Mouse (Mus musculus): ENCODE measurements at regions not wholly inside any gene's neighbourhood (a gene's known extent, or its start where the extent isn't known, plus 50 kb on each side); places are given as distances from the start of the nearest gene placed in this dataset.

DNA sequence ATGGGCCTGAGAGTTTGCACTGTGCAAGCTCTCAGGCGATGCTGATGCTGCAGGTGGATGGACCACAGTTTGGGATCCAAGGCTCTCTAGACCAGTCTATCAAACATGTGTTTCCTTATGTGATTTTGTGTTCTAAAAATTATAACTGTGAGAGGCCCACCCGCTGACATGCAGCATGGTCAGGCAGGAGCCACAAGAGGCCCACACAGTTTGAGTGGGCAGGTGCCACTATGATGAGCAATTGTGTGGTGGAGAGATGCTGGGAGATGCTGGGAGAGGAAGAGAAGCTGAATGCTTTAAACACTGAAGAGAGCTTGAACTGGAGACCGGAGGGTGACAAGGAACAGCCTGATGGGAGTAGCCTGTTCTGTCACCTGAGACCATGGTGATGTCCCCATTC, 287.3 kb downstream of the Fam84b start:
- H3K27ac ChIP-seq (ENCODE audit: low read length) = no peak overlapping the region
- no peaks in the 10 kb centered on the region for H3K4me1 ChIP-seq (ENCODE audit: control insufficient read depth, insufficient read depth, low read length)
- WGBS = 87% methylated on average over 3 of the region's 3 CpGs
- no peaks in the 10 kb centered on the region for H3K27me3 ChIP-seq (ENCODE audit: control insufficient read depth, insufficient read depth, low read length)
- H3K9me3 ChIP-seq (replicated peaks; ENCODE audit: control insufficient read depth, low read length) = no peaks in the 10 kb centered on the region
- ATAC-seq (ENCODE audit: insufficient read depth, low FRiP score) = no peak
- no peak overlapping the region for H3K4me2 ChIP-seq (ENCODE audit: low read depth, low read length)
- no peaks in the 10 kb centered on the region for H3K36me3 ChIP-seq (ENCODE audit: control insufficient read depth, insufficient read depth, low read length)
- no peak overlapping the region for H3K4me3 ChIP-seq (replicated peaks; ENCODE audit: low read length)
- no peak overlapping the region for H3K9ac ChIP-seq (ENCODE audit: low read length)

DNA sequence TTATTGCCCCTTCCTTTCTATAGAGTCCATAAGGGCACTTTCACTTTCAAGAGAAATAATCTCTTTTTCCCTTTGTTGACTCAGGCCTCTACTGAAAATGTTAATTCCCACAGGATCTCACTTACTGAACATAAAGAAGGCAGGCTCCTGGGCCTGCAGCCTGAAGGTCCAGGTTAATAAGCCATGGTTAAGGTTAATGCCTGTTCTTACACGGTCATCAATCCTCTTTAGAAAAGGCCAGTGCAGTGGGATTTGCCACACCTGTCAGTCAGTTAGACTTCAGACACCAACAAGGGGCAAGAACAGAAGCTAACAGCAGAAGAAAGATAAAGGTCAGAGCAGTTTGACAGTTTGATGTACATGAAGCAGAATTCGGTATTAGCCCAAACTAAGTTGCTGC, 288.6 kb downstream of the Fam84b start:
- Histone ChIP-seq H3K36me3 (ENCODE audit: control insufficient read depth, insufficient read depth, low read length) (no peaks in the 10 kb centered on the region), H3K9me3 (replicated peaks; ENCODE audit: control insufficient read depth, low read length) (no peaks in the 10 kb centered on the region), H3K4me2 (ENCODE audit: low read depth, low read length) (no peak overlapping the region), H3K4me3 (replicated peaks; ENCODE audit: low read length) (no peak overlapping the region), H3K9ac (ENCODE audit: low read length) (no peak overlapping the region), H3K4me1 (ENCODE audit: control insufficient read depth, insufficient read depth, low read length) (no peaks in the 10 kb centered on the region), H3K27me3 (ENCODE audit: control insufficient read depth, insufficient read depth, low read length) (no peaks in the 10 kb centered on the region), H3K27ac (ENCODE audit: low read length) (no peak overlapping the region)
- 53% methylated on average over 2 of the region's 2 CpGs for WGBS
- no peak for ATAC-seq (ENCODE audit: insufficient read depth, low FRiP score)

DNA sequence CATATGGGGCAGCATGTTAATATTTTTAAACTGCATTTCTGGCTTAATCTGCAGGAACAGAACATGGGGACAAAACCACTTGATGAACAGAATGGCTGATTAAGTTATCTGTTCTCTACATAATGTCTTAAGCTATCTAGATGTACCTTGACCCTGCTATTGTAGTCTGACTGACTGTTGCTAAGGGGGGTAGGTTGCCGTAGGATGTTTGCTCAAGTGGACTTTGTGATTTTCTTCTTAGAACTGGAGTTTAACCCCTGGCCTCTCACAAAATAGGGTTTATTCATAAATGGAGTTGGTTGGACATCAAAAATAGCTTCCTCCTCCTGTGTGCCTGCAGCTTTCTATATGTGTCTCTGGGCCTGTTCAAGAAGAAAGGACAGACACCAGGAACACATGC, 292.9 kb downstream of the Fam84b start:
- no peaks in the 10 kb centered on the region for H3K4me1 ChIP-seq (ENCODE audit: control insufficient read depth, insufficient read depth, low read length)
- no peaks in the 10 kb centered on the region for H3K36me3 ChIP-seq (ENCODE audit: control insufficient read depth, insufficient read depth, low read length)
- no peak overlapping the region for H3K9ac ChIP-seq (ENCODE audit: low read length)
- no peak overlapping the region for H3K4me3 ChIP-seq (replicated peaks; ENCODE audit: low read length)
- 70% methylated on average over 1 of the region's 1 CpGs for WGBS
- no peaks in the 10 kb centered on the region for H3K27me3 ChIP-seq (ENCODE audit: control insufficient read depth, insufficient read depth, low read length)
- ATAC-seq (ENCODE audit: insufficient read depth, low FRiP score) = no peak; the same call in 1 of the 2 replicates
- H3K27ac ChIP-seq (ENCODE audit: low read length) = no peak overlapping the region
- no peak overlapping the region for H3K4me2 ChIP-seq (ENCODE audit: low read depth, low read length)
- H3K9me3 ChIP-seq (replicated peaks; ENCODE audit: control insufficient read depth, low read length) = no peaks in the 10 kb centered on the region

DNA sequence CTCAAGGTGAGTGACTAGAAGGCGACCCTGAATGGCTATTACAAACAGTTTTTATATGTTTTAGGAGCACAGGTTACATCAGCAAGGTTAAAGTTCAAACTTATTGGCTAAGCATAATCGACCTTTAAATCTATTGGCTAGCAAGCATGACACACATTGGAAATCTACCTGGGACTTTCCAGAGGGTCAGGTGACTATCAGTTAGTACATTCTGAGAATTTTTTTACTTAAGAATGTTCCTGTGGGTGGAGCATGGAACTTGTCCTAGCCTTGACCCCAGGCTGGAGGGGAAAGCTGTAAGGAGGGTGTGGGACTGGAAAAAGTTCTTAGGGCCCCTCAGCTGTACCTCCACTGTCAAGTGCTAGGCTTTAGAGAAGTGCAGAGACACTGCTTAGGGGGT, 297.9 kb downstream of the Fam84b start:
- no peaks in the 10 kb centered on the region for H3K4me1 ChIP-seq (ENCODE audit: control insufficient read depth, insufficient read depth, low read length)
- no peak overlapping the region for H3K9ac ChIP-seq (ENCODE audit: low read length)
- H3K27ac ChIP-seq (ENCODE audit: low read length) = no peak overlapping the region
- no peak overlapping the region for H3K4me3 ChIP-seq (replicated peaks; ENCODE audit: low read length)
- no peaks in the 10 kb centered on the region for H3K9me3 ChIP-seq (replicated peaks; ENCODE audit: control insufficient read depth, low read length)
- no peak overlapping the region for H3K4me2 ChIP-seq (ENCODE audit: low read depth, low read length)
- no peaks in the 10 kb centered on the region for H3K27me3 ChIP-seq (ENCODE audit: control insufficient read depth, insufficient read depth, low read length)
- ATAC-seq (ENCODE audit: insufficient read depth, low FRiP score) = no peak
- no peaks in the 10 kb centered on the region for H3K36me3 ChIP-seq (ENCODE audit: control insufficient read depth, insufficient read depth, low read length)
- WGBS = 82% methylated on average over 2 of the region's 2 CpGs

DNA sequence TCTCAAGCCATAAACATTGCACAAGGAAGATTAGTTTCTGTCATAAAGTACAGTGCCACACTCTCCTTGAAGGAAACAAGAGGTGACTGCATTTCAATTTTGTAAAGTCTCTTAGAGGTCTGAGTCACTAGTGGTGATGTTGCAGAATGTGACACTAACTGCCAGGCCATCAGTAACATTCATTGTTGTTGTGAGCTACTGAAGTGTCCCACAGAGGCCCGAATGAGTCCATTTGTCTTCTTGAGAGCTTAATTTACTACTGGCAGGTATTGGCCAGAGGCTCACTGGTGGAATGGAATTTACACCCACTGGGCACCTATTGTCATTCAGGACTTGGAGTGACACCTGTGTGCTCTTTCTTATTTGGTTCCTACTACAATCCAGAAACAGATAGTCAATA, 299.0 kb downstream of the Fam84b start:
- 22% methylated on average over 1 of the region's 1 CpGs for WGBS
- no peak for ATAC-seq (ENCODE audit: insufficient read depth, low FRiP score)

DNA sequence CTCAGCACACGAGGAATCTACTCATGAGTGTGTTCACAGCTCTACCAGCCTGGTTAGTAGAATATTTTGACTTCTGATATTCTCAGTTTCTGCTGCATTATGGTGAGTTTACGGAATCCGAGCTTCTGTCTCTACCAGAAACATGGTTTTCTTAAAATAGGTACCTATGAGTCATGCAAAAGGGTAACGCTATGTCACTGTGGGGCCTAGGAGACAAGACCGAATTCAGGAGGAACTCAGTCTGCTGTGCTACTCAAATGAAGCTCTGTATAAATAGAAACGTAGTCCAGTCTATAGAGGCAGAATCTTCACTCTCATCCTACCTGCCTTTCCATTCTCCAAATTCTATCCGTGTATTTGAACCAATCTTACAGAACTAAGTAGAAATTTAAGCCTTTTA, 305.5 kb downstream of the Fam84b start:
- H3K4me2 ChIP-seq (ENCODE audit: low read depth, low read length) = no peak overlapping the region
- no peak for ATAC-seq (ENCODE audit: insufficient read depth, low FRiP score)

More for the DNA sequence above, 299.0 kb downstream of the Fam84b start:
- Histone ChIP-seq H3K4me1 (ENCODE audit: control insufficient read depth, insufficient read depth, low read length) (no peaks in the 10 kb centered on the region), H3K27ac (ENCODE audit: low read length) (no peak overlapping the region), H3K27me3 (ENCODE audit: control insufficient read depth, insufficient read depth, low read length) (no peaks in the 10 kb centered on the region), H3K9me3 (replicated peaks; ENCODE audit: control insufficient read depth, low read length) (no peaks in the 10 kb centered on the region), H3K4me2 (ENCODE audit: low read depth, low read length) (no peak overlapping the region), H3K36me3 (ENCODE audit: control insufficient read depth, insufficient read depth, low read length) (no peaks in the 10 kb centered on the region), H3K9ac (ENCODE audit: low read length) (no peak overlapping the region), H3K4me3 (replicated peaks; ENCODE audit: low read length) (no peak overlapping the region)

DNA sequence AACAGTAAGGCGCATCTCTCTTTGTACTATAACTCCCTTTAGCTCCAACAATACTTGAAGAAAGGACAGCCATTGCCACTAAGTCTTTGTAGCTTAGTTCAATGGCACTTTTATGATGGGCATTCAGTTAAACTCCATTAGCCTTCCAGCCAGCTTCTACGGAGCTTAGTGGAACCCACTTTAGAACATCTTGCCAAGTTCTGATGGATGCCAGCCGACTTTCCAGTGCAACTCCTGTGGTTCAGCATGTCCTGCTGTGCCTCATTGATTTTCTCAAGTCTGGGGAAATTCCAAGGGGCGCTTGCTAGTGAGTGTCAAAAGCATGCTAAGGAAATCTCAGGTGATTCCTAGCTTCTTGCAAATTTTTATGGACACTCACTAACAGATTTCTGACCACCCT, 316.4 kb downstream of the Fam84b start:
- Histone ChIP-seq H3K27ac (ENCODE audit: low read length) (no peak overlapping the region), H3K4me1 (ENCODE audit: control insufficient read depth, insufficient read depth, low read length) (no peaks in the 10 kb centered on the region), H3K36me3 (ENCODE audit: control insufficient read depth, insufficient read depth, low read length) (no peaks in the 10 kb centered on the region), H3K9me3 (replicated peaks; ENCODE audit: control insufficient read depth, low read length) (no peaks in the 10 kb centered on the region), H3K27me3 (ENCODE audit: control insufficient read depth, insufficient read depth, low read length) (no peaks in the 10 kb centered on the region), H3K4me3 (replicated peaks; ENCODE audit: low read length) (no peak overlapping the region), H3K4me2 (ENCODE audit: low read depth, low read length) (no peak overlapping the region), H3K9ac (ENCODE audit: low read length) (no peak overlapping the region)
- 81% methylated on average over 4 of the region's 4 CpGs for WGBS
- no peak for ATAC-seq (ENCODE audit: insufficient read depth, low FRiP score)

More for the DNA sequence above, 305.5 kb downstream of the Fam84b start:
- Histone ChIP-seq H3K27me3 (ENCODE audit: control insufficient read depth, insufficient read depth, low read length) (no peaks in the 10 kb centered on the region), H3K4me3 (replicated peaks; ENCODE audit: low read length) (no peak overlapping the region), H3K4me1 (ENCODE audit: control insufficient read depth, insufficient read depth, low read length) (no peaks in the 10 kb centered on the region), H3K9ac (ENCODE audit: low read length) (no peak overlapping the region), H3K36me3 (ENCODE audit: control insufficient read depth, insufficient read depth, low read length) (no peaks in the 10 kb centered on the region), H3K27ac (ENCODE audit: low read length) (no peak overlapping the region), H3K9me3 (replicated peaks; ENCODE audit: control insufficient read depth, low read length) (no peaks in the 10 kb centered on the region)
- WGBS = 84% methylated on average over 7 of the region's 7 CpGs

DNA sequence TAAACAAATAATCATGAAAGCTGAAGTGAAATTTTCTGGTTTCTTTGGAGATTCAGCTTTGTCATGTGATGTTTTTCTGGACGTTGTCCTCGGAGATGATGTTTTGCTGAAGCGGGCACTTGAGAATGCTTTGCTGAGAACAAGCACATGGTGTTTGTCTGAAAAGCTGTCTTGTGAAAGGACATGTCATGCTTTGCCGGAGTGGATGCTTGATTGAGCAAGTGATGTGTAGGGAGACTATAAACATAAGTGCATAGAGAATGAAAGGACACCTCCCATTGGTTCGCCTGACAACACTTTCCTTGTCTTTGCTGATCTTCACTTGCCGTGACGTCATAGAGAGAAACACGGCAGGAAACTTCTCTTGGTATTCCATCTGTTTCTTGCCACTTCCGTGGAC, 318.9 kb downstream of the Fam84b start:
- Histone ChIP-seq H3K4me1 (ENCODE audit: control insufficient read depth, insufficient read depth, low read length) (no peaks in the 10 kb centered on the region), H3K4me2 (ENCODE audit: low read depth, low read length) (no peak overlapping the region), H3K27me3 (ENCODE audit: control insufficient read depth, insufficient read depth, low read length) (no peaks in the 10 kb centered on the region), H3K36me3 (ENCODE audit: control insufficient read depth, insufficient read depth, low read length) (no peaks in the 10 kb centered on the region), H3K27ac (ENCODE audit: low read length) (no peak overlapping the region), H3K9ac (ENCODE audit: low read length) (no peak overlapping the region), H3K4me3 (replicated peaks; ENCODE audit: low read length) (no peak overlapping the region), H3K9me3 (replicated peaks; ENCODE audit: control insufficient read depth, low read length) (no peaks in the 10 kb centered on the region)
- whole genome bisulfite sequencing = 77% methylated on average over 9 of the region's 9 CpGs
- no peak for ATAC-seq (ENCODE audit: insufficient read depth, low FRiP score)

DNA sequence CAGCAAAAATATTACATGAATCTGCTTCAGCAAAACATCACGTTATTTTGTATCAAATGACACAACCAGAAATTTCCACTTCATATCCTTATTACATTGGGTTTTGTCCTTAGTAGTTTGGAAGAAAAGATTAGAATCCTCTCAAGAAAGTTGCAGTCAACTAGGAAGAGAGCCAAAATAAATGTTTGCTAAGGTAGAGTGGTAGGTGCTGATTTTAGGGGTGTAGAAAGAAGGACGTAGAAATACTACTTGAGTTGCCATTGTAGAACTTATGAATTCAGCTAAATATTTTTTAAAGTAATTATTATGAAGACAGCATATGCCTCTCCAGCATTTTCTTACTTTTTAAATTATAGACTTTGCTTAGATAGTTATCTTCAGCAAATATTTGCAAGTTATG, 336.8 kb downstream of the Fam84b start:
- Histone ChIP-seq H3K36me3 (ENCODE audit: control insufficient read depth, insufficient read depth, low read length) (no peaks in the 10 kb centered on the region), H3K4me2 (ENCODE audit: low read depth, low read length) (no peak overlapping the region), H3K4me1 (ENCODE audit: control insufficient read depth, insufficient read depth, low read length) (no peaks in the 10 kb centered on the region), H3K9ac (ENCODE audit: low read length) (no peak overlapping the region), H3K27ac (ENCODE audit: low read length) (no peak overlapping the region), H3K27me3 (ENCODE audit: control insufficient read depth, insufficient read depth, low read length) (no peaks in the 10 kb centered on the region), H3K9me3 (replicated peaks; ENCODE audit: control insufficient read depth, low read length) (no peaks in the 10 kb centered on the region), H3K4me3 (replicated peaks; ENCODE audit: low read length) (no peak overlapping the region)
- 84% methylated on average over 2 of the region's 2 CpGs for WGBS
- ATAC-seq (ENCODE audit: insufficient read depth, low FRiP score) = no peak

DNA sequence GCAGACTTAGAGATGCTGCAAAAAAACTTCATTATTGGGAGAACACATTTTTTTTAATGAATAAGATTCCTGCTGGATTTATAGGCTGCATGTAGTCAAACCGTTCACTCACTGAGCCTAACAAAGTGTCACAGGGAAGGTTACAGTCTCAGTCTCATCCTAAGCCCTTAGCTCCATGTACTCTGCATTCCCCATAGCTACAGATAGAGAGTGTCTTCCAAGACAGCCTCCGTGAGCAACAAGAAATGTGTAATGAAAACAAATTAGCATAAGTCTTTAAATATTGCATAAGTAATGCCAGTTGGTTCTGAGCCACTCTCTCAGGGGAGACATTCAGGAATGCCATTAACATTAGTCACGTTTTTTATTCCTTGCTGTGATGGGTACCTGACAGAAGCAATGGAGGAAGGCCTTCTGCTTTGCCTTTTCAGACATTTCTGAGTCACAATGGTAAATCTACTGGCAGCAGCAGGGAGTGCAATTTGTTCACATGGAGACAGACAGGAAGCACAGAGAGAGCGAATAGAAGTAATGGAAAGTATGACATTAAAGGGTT, 376.7 kb downstream of the Fam84b start:
- no peak for ATAC-seq (ENCODE audit: insufficient read depth, low FRiP score)
- Histone ChIP-seq H3K4me2 (ENCODE audit: low read depth, low read length) (no peak overlapping the region), H3K4me3 (replicated peaks; ENCODE audit: low read length) (no peak overlapping the region), H3K9ac (ENCODE audit: low read length) (no peak overlapping the region), H3K9me3 (replicated peaks; ENCODE audit: control insufficient read depth, low read length) (no peaks in the 10 kb centered on the region), H3K27me3 (ENCODE audit: control insufficient read depth, insufficient read depth, low read length) (no peaks in the 10 kb centered on the region), H3K4me1 (ENCODE audit: control insufficient read depth, insufficient read depth, low read length) (no peaks in the 10 kb centered on the region), H3K36me3 (ENCODE audit: control insufficient read depth, insufficient read depth, low read length) (no peaks in the 10 kb centered on the region), H3K27ac (ENCODE audit: low read length) (no peak overlapping the region)
- 67% methylated on average over 4 of the region's 4 CpGs for WGBS

All from stomach, embryonic 16.5 days (tissue).